Mouse (Mus musculus): ENCODE measurements around the gene Prpf8.

GRCm38 (mm10) chr11:75546057-75546456 is 59.4 kb downstream of the Prpf8 start:
- TF ChIP-seq CTCF (IDR thresholded peaks at IDR 0.05; ENCODE audit: borderline replicate concordance, insufficient read depth, low read depth, low read length) = no peak
- no peak for TF ChIP-seq POLR2A (IDR thresholded peaks at IDR 0.05; ENCODE audit: borderline replicate concordance, insufficient read depth, low read length)
